In genomic region chr19:5167477-5167876, GRCm38 (mm10) we compare ENCODE assay signal across 24 mouse cellular contexts. TPM values are rescaled to one million over a fixed set of nuclear protein-coding genes. Genes with fewer than 3 reads are reported as not detected.
DNase-seq lines count a peak whose midpoint lies in the region; ATAC-seq and TF ChIP-seq lines count a peak whose summit lies in the region.
"Had no signal": no experiment of that assay in that cellular context is flagged by ENCODE, and none has a peak within 500 bp of the region (broad histone marks: within the 10 kb centered on the region; RNA-seq: fewer than 3 reads in every experiment).

No protein-coding gene starts in this region.

- no peak overlapping the region for H3K9ac ChIP-seq in MEL (ENCODE audit: control insufficient read depth, low read depth, low read length, poor library complexity, severe bottlenecking)
- peak overlapping the region; percentile 29; the same call in 1 of the 2 replicates for H3K9ac ChIP-seq in liver, embryonic 13.5 days
- H3K9ac ChIP-seq in liver, postnatal 0 days (replicated peaks) = no peak overlapping the region
- H3K9ac ChIP-seq: embryonic facial prominence, embryonic 15.5 days; forebrain, embryonic 13.5 days; forebrain, postnatal 0 days; hindbrain, embryonic 13.5 days had no signal

- H3K9me3 ChIP-seq in MEL (replicated peaks; ENCODE audit: insufficient read depth, low read length) = no peaks in the 10 kb centered on the region
- H3K9me3 ChIP-seq in liver, embryonic 13.5 days (replicated peaks) = no peaks in the 10 kb centered on the region
- H3K9me3 ChIP-seq in liver, postnatal 0 days (ENCODE audit: low read length) = no peaks in the 10 kb centered on the region
- H3K9me3 ChIP-seq: embryonic facial prominence, embryonic 15.5 days; forebrain, embryonic 13.5 days; heart, embryonic 10.5 days; hindbrain, embryonic 13.5 days had no signal

- no peak for TF ChIP-seq RAD21 in MEL (IDR thresholded peaks at IDR 0.05; ENCODE audit: low read depth, low read length)

- H3K4me3 ChIP-seq in MEL (ENCODE audit: control insufficient read depth in 1 of 2, insufficient read depth in 1 of 2, low read depth in 2 of 2, low read length in 2 of 2) = no peak overlapping the region
- H3K4me3 ChIP-seq in liver, embryonic 13.5 days (replicated peaks) = no peak overlapping the region
- H3K4me3 ChIP-seq in liver, postnatal 0 days (ENCODE audit: low read depth, low read length) = no peak overlapping the region
- H3K4me3 ChIP-seq: embryonic facial prominence, embryonic 15.5 days; forebrain, embryonic 13.5 days; heart, embryonic 10.5 days; hindbrain, embryonic 13.5 days had no signal

- TF ChIP-seq EP300 in MEL (IDR thresholded peaks at IDR 0.05; ENCODE audit: low read depth in 1 of 2, low read length in 2 of 2) = 0 out of 4 replicates have a peak, but pooled peaks of 1 of the 2 experiments have one; percentile 30
- TF ChIP-seq EP300 in liver, postnatal 0 days (IDR thresholded peaks at IDR 0.05; ENCODE audit: low read depth) = peak; percentile 72

- no peaks in the 10 kb centered on the region for H3K27me3 ChIP-seq in MEL (ENCODE audit: control insufficient read depth in 1 of 2, insufficient read depth in 2 of 2, low read length in 2 of 2)
- no peaks in the 10 kb centered on the region for H3K27me3 ChIP-seq in liver, embryonic 13.5 days
- no peaks in the 10 kb centered on the region for H3K27me3 ChIP-seq in liver, postnatal 0 days (ENCODE audit: insufficient read depth, low read length)
- H3K27me3 ChIP-seq: embryonic facial prominence, embryonic 15.5 days; forebrain, embryonic 13.5 days; hindbrain, embryonic 13.5 days; Patski had no signal

- H3K4me1 ChIP-seq in MEL (ENCODE audit: control insufficient read depth in 1 of 2, insufficient read depth in 2 of 2, low read length in 2 of 2) = peaks cover 6 to 8% of the 10 kb centered on the region in 2 experiments
- peaks cover 29% of the 10 kb centered on the region for H3K4me1 ChIP-seq in liver, embryonic 13.5 days (replicated peaks)
- H3K4me1 ChIP-seq in liver, postnatal 0 days (ENCODE audit: insufficient read depth) = no peaks in the 10 kb centered on the region
- H3K4me1 ChIP-seq: embryonic facial prominence, embryonic 15.5 days; forebrain, embryonic 13.5 days; hindbrain, embryonic 13.5 days had no signal

- peaks cover 0 to 14% of the 10 kb centered on the region in 2 experiments; a peak in 2 of 4 replicates for H3K36me3 ChIP-seq in MEL (ENCODE audit: control insufficient read depth in 1 of 2, insufficient read depth in 2 of 2, low read length in 2 of 2)
- H3K36me3 ChIP-seq in liver, embryonic 13.5 days = no peaks in the 10 kb centered on the region
- no peaks in the 10 kb centered on the region for H3K36me3 ChIP-seq in liver, postnatal 0 days (replicated peaks; ENCODE audit: insufficient read depth, low read length)

- ATAC-seq in erythroid progenitor cell, adult 5-6 weeks (replicated peaks; ENCODE audit: low FRiP score, poor library complexity, severe bottlenecking) = peak; percentile 85
- peak; percentile 82 for ATAC-seq in liver, embryonic 13.5 days (ENCODE audit: low read depth)
- ATAC-seq in liver, postnatal 0 days = 0 out of 2 replicates have a peak, but pooled peaks have one; percentile 23
- ATAC-seq: activated CD4-positive, CD25-positive, alpha-beta regulatory T cell, adult 4 months; forebrain, embryonic 13.5 days; forebrain, postnatal 0 days; hindbrain, postnatal 0 days; Patski had no signal

- H3K27ac ChIP-seq in MEL (ENCODE audit: control insufficient read depth, low read depth, low read length) = no peak overlapping the region
- H3K27ac ChIP-seq in liver, embryonic 13.5 days = peak overlapping the region; percentile 64
- no peak overlapping the region for H3K27ac ChIP-seq in liver, postnatal 0 days (ENCODE audit: low read depth)
- H3K27ac ChIP-seq: embryonic facial prominence, embryonic 15.5 days; forebrain, embryonic 13.5 days; heart, embryonic 10.5 days; hindbrain, embryonic 13.5 days; hindbrain, postnatal 0 days had no signal

- H3K4me2 ChIP-seq in liver, embryonic 13.5 days = peak overlapping the region; percentile 24; the same call in 1 of the 2 replicates
- H3K4me2 ChIP-seq in liver, postnatal 0 days (ENCODE audit: low read depth, low read length) = no peak overlapping the region
- H3K4me2 ChIP-seq: embryonic facial prominence, embryonic 15.5 days; forebrain, embryonic 13.5 days; hindbrain, embryonic 13.5 days had no signal

- TF ChIP-seq POLR2A in MEL (IDR thresholded peaks at IDR 0.05; ENCODE audit: control insufficient read depth in 1 of 2, insufficient read depth in 1 of 2, low read depth in 1 of 2, low read length in 2 of 2, poor library complexity in 1 of 2) = no peak

- TF ChIP-seq CTCF in MEL (IDR thresholded peaks at IDR 0.05 in 2 of 3, conservative IDR thresholded peaks at IDR 0.05 in 1 of 3; ENCODE audit: control insufficient read depth in 1 of 3, insufficient read depth in 1 of 3, low read depth in 2 of 3, low read length in 3 of 3, poor library complexity in 1 of 3, severe bottlenecking in 1 of 3) = no peak
- no peak for TF ChIP-seq CTCF in liver, postnatal 0 days (IDR thresholded peaks at IDR 0.05; ENCODE audit: low read depth)

- no peaks in the 10 kb centered on the region for H3K79me2 ChIP-seq in MEL (ENCODE audit: control insufficient read depth, insufficient read depth, low read length, poor library complexity)

- DNase-seq in MEL (ENCODE audit: low read depth, low spot score) = no peak
- DNase-seq in liver, embryonic 13.5 days = peak; percentile 31
- no peak for DNase-seq in liver, postnatal 0 days
- DNase-seq in left cerebral cortex, adult 9 months (ENCODE audit: low spot score in 2 of 2) = no peak
- DNase-seq in adrenal gland, postnatal 36 days = no peak
- no peak for DNase-seq in spleen, postnatal 14 days (ENCODE audit: low spot score in 2 of 2)
- DNase-seq in frontal cortex, adult 2 months (ENCODE audit: extremely low spot score in 1 of 2, low spot score in 1 of 2) = no peak
- DNase-seq: adrenal gland, adult 2 months; adrenal gland, postnatal 25 days; cerebellum, adult 11-12 months; cerebellum, adult 9-10 months; embryo, embryonic 11 days; forebrain, postnatal 0 days; heart, adult 18-20 months; heart, postnatal 10 days; heart, postnatal 4 days had no signal

- 49% methylated on average over 4 of the region's 4 CpGs for WGBS in liver, embryonic 13.5 days (ENCODE audit: insufficient replicate concordance)
- WGBS in liver, postnatal 0 days (ENCODE audit: insufficient replicate concordance) = 69% methylated on average over 4 of the region's 4 CpGs

TF ChIP-seq in MEL, 35 proteins besides CTCF, POLR2A, EP300 and RAD21:
- peak; percentile 12; the same call in 1 of the 2 replicates for TF ChIP-seq TAL1 (IDR thresholded peaks at IDR 0.05; ENCODE audit: low read length)
- no peak for TF ChIP-seq GATA1 (IDR thresholded peaks at IDR 0.05; ENCODE audit: low read depth, low read length)
- TF ChIP-seq MAZ (IDR thresholded peaks at IDR 0.05; ENCODE audit: low read depth, low read length) = no peak
- TF ChIP-seq ZNF384 (IDR thresholded peaks at IDR 0.05; ENCODE audit: low read depth, low read length) = no peak
- no peak for TF ChIP-seq MAFK (IDR thresholded peaks at IDR 0.05; ENCODE audit: borderline replicate concordance, low read depth, low read length)
- no peak for TF ChIP-seq TBP (IDR thresholded peaks at IDR 0.05; ENCODE audit: low read depth, low read length)
- TF ChIP-seq POLR2AphosphoS5 (IDR thresholded peaks at IDR 0.05; ENCODE audit: borderline replicate concordance, low read depth, low read length) = no peak
- no peak for TF ChIP-seq USF1 (IDR thresholded peaks at IDR 0.05; ENCODE audit: low read depth, low read length)

RNA-seq across cellular contexts. Expression of gene Klc2, which starts 49.1 kb away (rescaled TPM):
- 7.3 TPM in 2 replicates for total RNA-seq in MEL (2012; rRNA removed)
- polyA plus RNA-seq in MEL (2012; ENCODE audit: insufficient read depth in 1 of 2, insufficient read length in 2 of 2, low read depth in 1 of 2, low replicate concordance in 2 of 2, missing spikeins in 1 of 2) = 10 to 100 TPM in 1 of 2 experiments, not detected in 1; 30.3 TPM
- 10.5 TPM in 1 of 2 replicates, not detected in the other for total RNA-seq in erythroid progenitor cell, adult 5-6 weeks (2015; ENCODE audit: low replicate concordance)
- total RNA-seq in erythroid progenitor cell, adult 5-6 weeks (2017; ENCODE audit: low replicate concordance) = 0.90 TPM in 1 of 2 replicates, not detected in the other
- polyA plus RNA-seq in liver, embryonic 13.5 days (2015; fragmentation: Nextera tagmentation; extraction: Ambion mirVana) = 2.3 and 2.9 TPM in 2 replicates
- 1.3 and 1.5 TPM in 2 replicates for polyA plus RNA-seq in liver, postnatal 0 days (2015; fragmentation: Nextera tagmentation; extraction: Ambion mirVana)
- total RNA-seq in adrenal gland, postnatal 36 days (2021) = 10 to 100 TPM; 44.3 to 48.4 TPM
- polyA plus RNA-seq in frontal cortex, adult 2 months (2012; rRNA removed) = 183 and 187 TPM in 2 replicates

Comparison
In these comparisons a context has a peak if more than half of its experiments do, and no peak if none do; other contexts are left out.
1. ATAC-seq: peak in every context shown above with its lines; median percentile 85 in erythroid progenitor cell, adult 5-6 weeks; 82 in liver, embryonic 13.5 days; 23 in liver, postnatal 0 days.